In the genomic region with DNA sequence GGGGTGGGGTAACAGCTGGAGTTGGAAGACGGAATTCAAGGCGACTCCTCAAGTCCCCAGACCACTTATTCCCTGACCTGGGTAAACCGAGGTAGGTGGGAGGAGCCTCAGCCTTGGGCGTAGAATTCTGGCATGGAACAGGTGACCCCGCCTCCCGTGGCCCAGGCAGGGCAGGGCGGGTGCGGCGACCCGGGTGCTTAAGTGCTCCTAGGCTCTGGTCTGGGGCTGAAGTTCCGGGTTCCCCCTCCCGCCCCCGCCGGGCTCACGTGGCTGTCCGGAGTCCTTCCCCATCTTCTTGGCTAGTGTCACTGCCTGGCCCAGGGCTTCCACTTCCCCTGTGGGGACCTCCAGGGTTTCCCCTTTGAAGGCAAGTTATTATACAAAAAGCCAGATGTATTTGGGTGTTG, we compare ENCODE assay signal across 8 mouse cellular contexts. TPM values are rescaled to one million over a fixed set of nuclear protein-coding genes. Genes with fewer than 3 reads are reported as not detected.
DNase-seq lines count a peak whose midpoint lies in the region; ATAC-seq and TF ChIP-seq lines count a peak whose summit lies in the region.

No protein-coding gene starts in this region.

- DNase-seq in CD4-positive, CD25-positive, alpha-beta regulatory T cell, adult 2 months (ENCODE audit: low read depth, low spot score), result peak; percentile 58
- DNase-seq in gastrocnemius, adult 2 months, result peak; percentile 80
- peak; percentile 79 for DNase-seq in lung, adult 2 months
- peak; percentile 95 for DNase-seq in spleen, postnatal 36 days (ENCODE audit: low spot score in 2 of 2)
- no peak for DNase-seq in layer of hippocampus, adult 8-10 months (ENCODE audit: low spot score in 2 of 2)

- peak overlapping the region; percentile 99 for H3K4me2 ChIP-seq in intestine, postnatal 0 days (replicated peaks; ENCODE audit: low read depth)

- peak overlapping the region; percentile 99 for H3K27ac ChIP-seq in gastrocnemius, adult 2 months
- peak overlapping the region; percentile 99 for H3K27ac ChIP-seq in intestine, postnatal 0 days (ENCODE audit: low read depth, low read length)

- 4% methylated on average over 16 of the region's 16 CpGs for WGBS in intestine, postnatal 0 days
- 6% methylated on average over 16 of the region's 16 CpGs for WGBS in lung, adult 2 months

- no peak for TF ChIP-seq CTCF in E14TG2a.4 (conservative IDR thresholded peaks at IDR 0.05; ENCODE audit: low read length)
- TF ChIP-seq CTCF in gastrocnemius, adult 2 months (IDR thresholded peaks at IDR 0.05), result no peak
- TF ChIP-seq CTCF in intestine, postnatal 0 days (IDR thresholded peaks at IDR 0.05; ENCODE audit: low read depth), result no peak
- no peak for TF ChIP-seq CTCF in lung, adult 2 months (IDR thresholded peaks at IDR 0.05; ENCODE audit: insufficient read depth, low read length)

- H3K9me3 ChIP-seq in E14TG2a.4 (ENCODE audit: low read length), result no peaks in the 10 kb centered on the region
- H3K9me3 ChIP-seq in intestine, postnatal 0 days (ENCODE audit: control insufficient read depth), result no peaks in the 10 kb centered on the region

- peaks cover 57% of the 10 kb centered on the region for H3K4me1 ChIP-seq in E14TG2a.4 (replicated peaks; ENCODE audit: low read depth, low read length)
- H3K4me1 ChIP-seq in intestine, postnatal 0 days (replicated peaks; ENCODE audit: control insufficient read depth, insufficient read depth, low read length), result peaks cover 7% of the 10 kb centered on the region; the same call in 1 of the 2 replicates
- peaks cover 13% of the 10 kb centered on the region for H3K4me1 ChIP-seq in lung, adult 2 months (ENCODE audit: control insufficient read depth, insufficient read depth, low read length)

- H3K4me3 ChIP-seq in E14TG2a.4 (replicated peaks; ENCODE audit: low read length), result peak overlapping the region; percentile 97
- H3K4me3 ChIP-seq in gastrocnemius, adult 2 months, result peak overlapping the region; percentile 86
- peak overlapping the region; percentile 9; the same call in 1 of the 2 replicates for H3K4me3 ChIP-seq in intestine, postnatal 0 days (ENCODE audit: low read depth, low read length)
- peak overlapping the region; percentile 0 for H3K4me3 ChIP-seq in lung, adult 2 months (replicated peaks; ENCODE audit: extremely low read depth, low read depth, low read length)

- ATAC-seq in CD4-positive, CD25-positive, alpha-beta regulatory T cell, adult 4 months, result no peak
- no peak for ATAC-seq in intestine, postnatal 0 days

- intact Hi-C loops in gastrocnemius, adult 2 months (cut with DNase I), result loop anchor here (5.0 kb wide), 1 partner anchor 43 kb away; the partner anchor contains the start of gene Eef2

- no peaks in the 10 kb centered on the region for H3K36me3 ChIP-seq in E14TG2a.4 (ENCODE audit: insufficient read depth, low read length)
- H3K36me3 ChIP-seq in intestine, postnatal 0 days (ENCODE audit: control insufficient read depth, insufficient read depth), result no peaks in the 10 kb centered on the region

- peaks cover 5% of the 10 kb centered on the region; the same call in 1 of the 2 replicates for H3K27me3 ChIP-seq in E14TG2a.4 (ENCODE audit: insufficient read depth, low read length)
- no peaks in the 10 kb centered on the region for H3K27me3 ChIP-seq in intestine, postnatal 0 days (replicated peaks; ENCODE audit: control insufficient read depth, insufficient read depth, low read length)

- H3K9ac ChIP-seq in intestine, postnatal 0 days (ENCODE audit: low read depth, low read length), result peak overlapping the region; percentile 0; the same call in 1 of the 2 replicates

- TF ChIP-seq POLR2A in lung, adult 2 months (IDR thresholded peaks at IDR 0.05; ENCODE audit: borderline replicate concordance, extremely low read depth, low read depth, low read length), result peak; percentile 29; the same call in 1 of the 2 replicates

RNA-seq across cellular contexts. Expression of gene Zbtb7a, which starts 0.8 kb away (rescaled TPM):
- 10 to 100 TPM in 1 of 2 experiments, 1 to 10 TPM in 1; 6.5 to 11.3 TPM for polyA plus RNA-seq in CD4-positive, CD25-positive, alpha-beta regulatory T cell, adult 4 months (2017; shearing (Covaris generic))
- 10 to 100 TPM; 23.3 to 25.9 TPM for total RNA-seq in gastrocnemius, adult 2 months (2021)
- 54.1 and 67.6 TPM in 2 replicates for polyA plus RNA-seq in intestine, postnatal 0 days (2015; fragmentation: Nextera tagmentation; extraction: Ambion mirVana)
- 66.7 and 83.6 TPM in 2 replicates for polyA plus RNA-seq in lung, adult 2 months (2012; rRNA removed)
- 100 to 1,000 TPM in 3 of 4 experiments, 10 to 100 TPM in 1; 94.8 to 118 (median 103) TPM for total RNA-seq in layer of hippocampus, adult 8-10 months (2022)

RNA-seq across cellular contexts. Expression of gene Map2k2, which starts 28.5 kb away (rescaled TPM):
- polyA plus RNA-seq in CD4-positive, CD25-positive, alpha-beta regulatory T cell, adult 4 months (2017; shearing (Covaris generic)), result 10 to 100 TPM; 21.5 to 28.1 TPM
- total RNA-seq in gastrocnemius, adult 2 months (2021), result 100 to 1,000 TPM; 148 to 187 TPM
- 258 and 259 TPM in 2 replicates for polyA plus RNA-seq in intestine, postnatal 0 days (2015; fragmentation: Nextera tagmentation; extraction: Ambion mirVana)
- polyA plus RNA-seq in lung, adult 2 months (2012; rRNA removed), result 147 and 176 TPM in 2 replicates
- total RNA-seq in layer of hippocampus, adult 8-10 months (2022), result 100 to 1,000 TPM; 131 to 151 (median 135) TPM

RNA-seq across cellular contexts. Expression of gene Pias4, which starts 33.5 kb away (rescaled TPM):
- 10 to 100 TPM; 17.1 to 20.0 TPM for polyA plus RNA-seq in CD4-positive, CD25-positive, alpha-beta regulatory T cell, adult 4 months (2017; shearing (Covaris generic))
- total RNA-seq in gastrocnemius, adult 2 months (2021), result 10 to 100 TPM; 15.7 to 16.2 TPM
- 32.8 and 36.5 TPM in 2 replicates for polyA plus RNA-seq in intestine, postnatal 0 days (2015; fragmentation: Nextera tagmentation; extraction: Ambion mirVana)
- polyA plus RNA-seq in lung, adult 2 months (2012; rRNA removed), result 33.0 and 40.0 TPM in 2 replicates
- total RNA-seq in layer of hippocampus, adult 8-10 months (2022), result 10 to 100 TPM; 27.0 to 35.1 (median 31.7) TPM

RNA-seq across cellular contexts. Expression of gene Creb3l3, which starts 35.5 kb away (rescaled TPM):
- not detected for polyA plus RNA-seq in CD4-positive, CD25-positive, alpha-beta regulatory T cell, adult 4 months (2017; shearing (Covaris generic))
- not detected for total RNA-seq in gastrocnemius, adult 2 months (2021)
- polyA plus RNA-seq in intestine, postnatal 0 days (2015; fragmentation: Nextera tagmentation; extraction: Ambion mirVana), result 385 and 396 TPM in 2 replicates
- 0.15 and 0.47 TPM in 2 replicates for polyA plus RNA-seq in lung, adult 2 months (2012; rRNA removed)
- total RNA-seq in layer of hippocampus, adult 8-10 months (2022), result under 1 TPM; 0.19 to 0.80 (median 0.68) TPM

RNA-seq across cellular contexts. Expression of gene Eef2, which starts 42.2 kb away (rescaled TPM):
- 1,000 to 10,000 TPM in 1 of 2 experiments, 100 to 1,000 TPM in 1; 934 to 1,665 TPM for polyA plus RNA-seq in CD4-positive, CD25-positive, alpha-beta regulatory T cell, adult 4 months (2017; shearing (Covaris generic))
- total RNA-seq in gastrocnemius, adult 2 months (2021), result 1,000 to 10,000 TPM; 1,128 to 1,335 TPM
- polyA plus RNA-seq in intestine, postnatal 0 days (2015; fragmentation: Nextera tagmentation; extraction: Ambion mirVana), result 286 and 316 TPM in 2 replicates
- 1,377 and 1,420 TPM in 2 replicates for polyA plus RNA-seq in lung, adult 2 months (2012; rRNA removed)
- total RNA-seq in layer of hippocampus, adult 8-10 months (2022), result 100 to 1,000 TPM; 820 to 960 (median 855) TPM

Comparison
In these comparisons a context has a peak if more than half of its experiments do, and no peak if none do; other contexts are left out.
1. DNase-seq: peak in CD4-positive, CD25-positive, alpha-beta regulatory T cell, adult 2 months (single experiment), gastrocnemius, adult 2 months (single experiment), lung, adult 2 months (single experiment) and spleen, postnatal 36 days (2 of 2); none in layer of hippocampus, adult 8-10 months (0 of 2).
2. H3K4me3 ChIP-seq: peak in every context shown above with its lines; median percentile 97 in E14TG2a.4; 86 in gastrocnemius, adult 2 months; 9 in intestine, postnatal 0 days; 0 in lung, adult 2 months.